Mouse (Mus musculus) right cerebral cortex, postnatal 14 days (tissue): ENCODE data around the gene Focad.

Experiments
- DNase-seq: peaks from one replicate; pipeline ENCODE4 v3.0.0; 2022

The Focad gene

DNA sequence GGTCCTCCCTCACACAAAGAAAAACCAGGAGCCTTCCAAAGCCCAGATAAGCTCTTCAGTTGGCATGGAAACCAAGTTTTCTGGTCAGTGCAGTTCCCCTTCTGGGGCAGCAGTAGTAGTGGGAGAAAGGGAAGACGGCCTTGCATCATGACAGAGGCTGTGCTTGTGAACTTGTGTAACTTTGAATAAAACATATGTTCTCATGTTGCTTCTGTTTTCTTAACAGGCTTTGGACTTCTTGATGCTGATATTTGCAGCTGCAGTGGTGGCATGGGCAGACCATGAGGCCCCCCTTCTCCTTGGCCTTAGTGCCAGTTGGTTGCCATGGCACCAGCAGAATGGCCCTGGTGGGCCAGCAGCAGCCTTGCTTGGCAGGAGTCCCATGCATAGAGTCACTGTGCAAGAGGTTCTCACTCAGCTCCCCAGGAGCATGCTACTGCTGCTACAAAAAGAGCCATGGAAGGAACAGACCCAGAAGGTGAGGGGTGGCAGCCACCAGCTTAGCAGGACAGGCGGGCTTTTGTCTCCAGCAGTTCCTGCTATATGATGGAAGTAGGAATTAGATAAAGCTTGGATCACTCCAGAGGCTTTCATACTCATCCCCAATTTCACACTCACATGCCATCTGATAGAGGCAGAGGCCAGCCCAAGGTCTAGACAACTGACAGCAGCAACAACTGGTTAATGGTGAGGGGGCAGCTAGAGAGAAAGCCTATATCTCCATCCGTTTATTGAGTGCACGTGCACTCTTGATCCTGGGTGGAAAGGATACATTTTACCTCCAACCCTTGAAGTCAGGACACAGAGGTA, 312.7 kb downstream of the Focad start:
- peak; percentile 46 for DNase-seq

DNA sequence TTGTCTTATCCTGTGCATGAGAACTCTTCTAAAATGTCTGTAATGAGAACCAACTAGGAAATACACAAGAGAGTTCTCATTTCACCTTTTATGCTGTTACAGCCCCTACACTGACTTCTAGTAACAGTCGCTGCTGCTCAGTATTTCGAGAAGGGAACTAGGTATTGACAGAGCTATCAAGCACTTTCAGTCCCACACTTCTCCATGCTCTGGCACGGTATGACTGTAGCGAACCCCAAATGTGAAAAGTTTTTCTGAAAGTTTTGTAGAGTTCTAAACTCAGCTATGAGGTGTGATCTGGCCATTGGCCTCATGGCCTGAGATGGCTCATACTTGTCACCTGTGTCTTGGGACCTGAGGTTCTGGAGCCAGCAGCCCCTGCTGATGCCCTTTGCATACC, 314.9 kb downstream of the Focad start:
- DNase-seq, result no peak

DNA sequence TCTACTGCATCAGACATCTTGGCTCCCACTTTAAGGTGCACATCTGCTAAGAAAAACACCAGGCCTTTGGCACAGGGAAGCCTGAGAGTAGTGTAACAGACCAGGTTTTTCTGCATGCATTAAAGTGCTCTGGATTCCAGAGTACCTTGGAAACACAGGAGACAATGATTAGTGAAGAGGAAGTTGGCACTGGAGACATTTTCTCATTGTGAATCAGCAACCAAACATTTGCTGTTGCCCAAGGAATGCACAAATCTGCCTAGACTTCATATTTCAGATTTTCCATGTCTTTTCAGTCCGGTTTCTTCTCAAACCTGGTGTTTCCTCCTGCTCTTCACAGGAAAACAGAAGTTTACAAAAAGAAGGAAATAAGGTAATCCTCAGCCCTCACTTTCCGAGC, 317.9 kb downstream of the Focad start:
- no peak for DNase-seq

DNA sequence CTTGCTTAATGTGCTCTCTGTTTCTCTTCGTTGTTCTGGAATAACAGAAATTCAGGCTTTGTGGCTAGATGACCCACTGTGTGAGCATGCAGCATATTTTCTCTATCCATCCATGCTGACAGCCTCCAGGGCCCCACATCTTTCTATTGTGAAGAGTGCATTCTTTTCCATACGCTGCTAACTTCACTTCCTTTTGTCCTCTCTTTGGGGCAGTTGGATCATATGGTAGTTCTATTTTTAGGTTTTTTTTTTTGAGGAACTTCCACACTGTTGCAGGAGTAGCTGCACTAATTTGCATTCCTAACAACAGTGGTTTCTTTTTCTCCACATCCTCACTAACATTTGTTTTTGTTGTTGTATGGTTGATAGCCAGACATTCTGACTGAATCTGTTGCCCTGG, 320.6 kb downstream of the Focad start:
- no peak for DNase-seq

DNA sequence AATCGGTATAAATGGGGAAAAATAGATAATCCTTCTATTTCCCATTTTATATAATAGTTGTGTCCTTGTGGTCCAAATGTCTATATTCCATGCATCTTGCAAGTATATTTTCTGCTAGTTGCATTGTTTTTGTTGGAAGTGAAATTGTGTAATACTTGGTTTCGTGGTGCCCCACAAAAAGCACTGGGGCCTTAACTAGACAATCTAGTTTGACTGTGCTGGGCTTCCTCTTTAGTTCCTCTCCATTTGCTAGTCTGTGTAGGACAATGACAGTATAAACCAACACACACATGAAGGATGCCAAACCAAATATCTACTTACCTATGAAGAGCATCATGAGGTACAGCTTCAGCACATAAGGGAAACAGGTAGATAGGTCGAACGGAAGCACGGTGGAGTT, 324.9 kb downstream of the Focad start:
- no peak for DNase-seq

DNA sequence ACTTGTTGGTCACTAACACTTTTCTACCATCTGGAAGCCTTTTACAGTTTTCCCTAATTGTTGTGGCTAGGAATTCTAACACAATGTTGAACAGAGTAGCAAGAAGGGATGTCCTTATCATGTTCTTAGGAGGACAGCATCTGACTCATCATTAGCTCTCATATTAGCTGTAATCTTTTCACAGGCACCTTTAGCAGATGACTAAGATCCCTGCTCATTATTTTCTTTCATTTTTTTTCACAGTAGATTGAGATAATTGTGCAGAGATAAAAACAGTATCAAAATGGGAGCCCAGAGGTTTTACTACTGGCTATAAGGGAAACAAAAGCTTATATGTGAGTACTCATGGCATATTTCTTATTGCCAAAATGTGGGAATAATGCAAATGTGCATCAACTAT, 330.1 kb downstream of the Focad start:
- no peak for DNase-seq

DNA sequence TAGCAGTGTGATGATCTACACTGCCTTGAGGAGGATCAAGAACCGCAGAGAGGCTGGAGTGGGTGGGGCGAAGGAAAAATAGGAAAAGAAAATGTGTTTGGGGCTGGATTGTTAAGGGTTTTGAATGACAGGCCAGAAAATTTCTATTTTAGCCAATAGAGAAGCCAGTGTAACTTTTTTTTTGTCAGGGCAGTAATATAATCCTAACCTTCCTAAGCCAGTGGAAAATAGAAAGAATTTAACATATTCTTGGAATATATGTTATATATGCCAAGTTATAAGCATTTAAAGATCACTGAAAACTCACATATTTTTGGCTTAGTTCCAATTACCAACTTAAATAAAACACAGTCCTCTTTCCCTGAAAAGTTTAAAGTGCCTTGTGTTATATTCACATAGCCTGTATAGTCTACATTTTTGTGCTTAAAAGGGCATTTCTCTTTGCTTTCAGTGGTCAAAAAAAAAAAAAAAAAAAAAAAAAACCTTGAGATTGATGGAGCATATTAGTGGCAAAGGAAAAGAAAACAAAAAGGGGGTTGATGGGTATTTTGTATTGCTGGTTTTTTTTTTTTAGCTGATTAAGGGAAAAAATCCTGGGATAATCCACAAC, 333.3 kb downstream of the Focad start:
- no peak for DNase-seq

DNA sequence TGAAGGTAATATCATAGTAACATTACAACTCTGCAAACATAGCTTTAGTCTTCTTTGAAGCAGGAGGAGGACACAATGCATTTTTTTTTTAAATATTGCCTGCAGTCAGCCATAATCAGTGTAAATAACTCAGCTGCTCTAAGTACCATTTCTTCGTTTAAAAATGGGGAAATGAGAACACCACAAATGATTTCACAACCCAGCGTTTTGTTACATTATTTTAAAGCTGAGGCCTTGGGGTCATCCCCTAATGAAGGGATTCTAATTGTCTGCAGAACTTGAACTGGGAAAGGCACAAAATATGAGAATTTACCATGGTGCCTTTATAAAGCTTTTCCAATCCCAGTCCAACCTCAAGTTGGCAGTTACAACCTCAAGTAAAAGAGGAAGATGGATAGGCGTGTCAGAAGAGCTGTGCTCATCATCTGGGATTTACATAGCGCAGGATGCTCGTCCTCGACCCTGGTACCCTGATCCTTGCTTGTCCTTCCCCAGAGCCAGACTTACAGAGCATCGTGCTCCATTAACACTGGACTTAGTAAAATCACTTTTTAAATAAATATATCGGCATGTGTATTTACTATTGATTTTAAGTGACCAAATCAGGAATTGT, 338.1 kb downstream of the Focad start:
- DNase-seq, result no peak

DNA sequence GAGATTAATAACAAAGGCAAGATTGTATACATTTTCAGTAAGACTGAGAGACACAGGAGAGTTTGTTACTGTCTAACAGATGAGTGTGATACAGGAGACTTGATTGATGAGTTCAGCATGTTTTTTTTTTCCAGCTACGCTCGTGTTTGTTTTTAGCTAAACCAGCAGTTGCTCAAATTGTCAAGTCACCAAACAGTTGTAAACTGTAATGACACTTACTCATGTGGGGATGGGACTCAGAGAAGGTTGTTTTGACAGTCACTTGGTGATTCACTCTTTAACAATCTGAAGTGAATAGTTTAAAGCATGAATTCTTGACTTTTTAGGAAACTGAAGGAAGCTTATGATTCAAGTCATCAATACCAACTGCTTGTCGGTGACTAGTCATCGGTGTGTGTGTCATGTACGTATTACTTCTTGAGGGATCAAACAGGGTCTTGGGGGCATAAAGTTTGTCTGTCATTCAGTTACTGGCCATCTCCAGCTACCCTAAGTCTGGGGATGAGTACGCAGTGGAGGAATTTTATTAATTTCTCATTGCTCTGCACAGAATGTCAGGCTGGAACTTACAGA, 342.2 kb downstream of the Focad start:
- DNase-seq, result no peak

DNA sequence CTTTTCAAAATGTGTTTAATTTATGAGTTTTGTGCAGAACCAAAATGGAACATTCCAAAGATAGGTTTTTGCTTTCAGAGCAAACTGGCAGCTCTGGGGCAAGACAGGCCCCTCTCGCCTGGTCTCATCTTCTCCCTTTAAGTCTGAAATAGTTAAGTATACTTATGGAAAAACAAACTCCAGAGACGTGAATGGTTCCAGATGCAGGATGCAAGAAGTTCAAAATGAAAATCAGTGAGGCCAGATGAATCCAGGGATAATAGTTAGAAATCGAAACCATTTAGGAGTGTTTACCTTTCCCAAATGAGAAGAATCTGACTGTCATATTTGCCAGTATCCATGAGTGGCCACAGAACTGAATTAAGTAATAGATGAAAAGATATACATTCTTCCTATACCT, 342.7 kb downstream of the Focad start:
- no peak for DNase-seq

DNA sequence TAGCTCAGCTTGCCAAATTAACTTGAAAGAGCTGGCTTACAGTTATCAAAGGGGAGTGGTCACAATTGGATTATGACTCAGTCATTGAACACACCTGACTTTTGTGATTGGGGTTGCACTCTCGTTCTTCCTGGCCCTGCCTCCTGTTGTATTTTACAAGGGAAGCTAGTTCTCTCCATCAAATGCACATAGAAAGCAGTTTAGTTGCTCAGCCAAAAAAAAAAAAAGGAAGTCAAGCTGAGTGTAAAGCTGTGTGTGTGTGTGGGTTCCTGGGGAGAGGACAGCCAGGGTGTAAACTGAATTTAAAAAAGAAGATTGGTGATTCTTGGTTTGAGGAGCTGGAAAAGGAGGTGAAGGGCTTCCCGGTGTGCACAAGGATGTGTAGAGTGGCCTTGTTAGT, 343.5 kb downstream of the Focad start:
- no peak for DNase-seq

DNA sequence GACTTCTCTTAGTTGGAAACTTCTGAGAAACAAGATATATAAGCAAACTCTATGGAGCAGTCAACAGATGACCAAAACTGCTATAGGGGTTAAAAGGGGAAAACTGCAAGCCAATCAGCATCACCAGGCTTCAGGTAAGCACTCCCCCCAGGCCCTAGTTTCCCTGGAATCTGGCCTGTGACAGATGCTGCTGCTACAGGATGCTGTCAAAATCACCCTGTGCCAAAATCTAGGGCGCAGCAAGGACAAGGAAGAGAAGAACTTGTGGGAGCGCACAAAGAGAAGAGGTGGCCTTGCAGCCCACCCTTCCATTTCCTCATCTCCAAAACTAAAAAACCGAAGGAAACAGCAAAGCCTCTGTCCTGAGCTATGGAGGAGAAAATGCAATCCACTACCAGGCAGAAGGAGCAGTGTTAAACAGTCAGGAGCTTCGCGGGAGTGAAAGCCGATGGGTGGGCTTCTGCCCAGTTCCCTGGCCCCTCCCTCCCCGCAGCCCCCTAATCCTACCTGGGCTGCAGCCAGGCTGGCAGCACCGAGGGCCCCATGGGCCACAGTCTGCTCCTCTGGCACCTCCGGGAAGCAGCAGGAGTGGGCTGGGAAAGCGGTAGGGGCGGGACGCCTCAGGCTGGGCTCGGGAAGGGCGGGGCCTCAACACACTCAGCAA, 344.0 kb downstream of the Focad start, which contains the start of gene Hacd4:
TSS of gene Hacd4 (minus strand) at position 603 of the 664 bp plus-strand sequence.
- DNase-seq, result peak; percentile 30

DNA sequence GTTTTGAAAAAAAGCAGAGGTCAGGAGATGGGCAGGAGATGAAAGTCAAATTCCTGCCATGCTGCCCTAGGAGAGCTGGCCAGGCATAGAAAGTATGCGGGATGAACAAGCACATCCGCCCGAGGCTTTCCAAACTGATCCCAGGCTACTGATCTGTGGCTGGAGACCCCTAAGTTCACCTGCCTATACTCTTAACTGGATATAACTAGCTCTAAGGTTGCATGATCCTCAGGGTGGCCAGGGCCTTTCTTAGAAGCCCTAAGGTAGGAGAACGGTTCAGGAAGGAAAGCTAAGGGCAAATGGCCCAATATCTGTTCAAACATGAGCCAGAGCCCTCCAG, 344.5 kb downstream of the Focad start:
- no peak for DNase-seq

DNA sequence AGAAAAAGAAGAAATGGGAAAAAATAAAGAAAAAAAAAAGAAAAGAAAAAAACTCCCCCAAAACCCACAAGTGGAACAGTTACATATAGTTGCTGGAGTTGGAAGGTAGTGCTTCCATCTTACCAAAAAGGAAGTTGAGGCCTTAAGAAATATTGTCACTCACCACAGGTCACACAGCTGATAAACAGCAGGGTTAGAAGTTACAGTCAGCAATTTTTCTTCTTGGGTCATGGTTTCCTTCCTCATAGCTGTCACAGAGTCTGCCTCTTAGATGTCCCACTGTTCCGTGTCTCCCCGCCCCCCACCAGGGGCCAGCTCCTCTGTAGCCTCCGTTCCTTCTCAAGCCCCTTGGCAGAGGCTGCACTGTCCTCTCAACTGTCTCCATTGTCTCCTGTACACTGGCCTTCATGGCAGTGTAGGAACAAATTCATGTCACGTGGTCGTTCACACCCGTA, 345.3 kb downstream of the Focad start:
- DNase-seq, result no peak

DNA sequence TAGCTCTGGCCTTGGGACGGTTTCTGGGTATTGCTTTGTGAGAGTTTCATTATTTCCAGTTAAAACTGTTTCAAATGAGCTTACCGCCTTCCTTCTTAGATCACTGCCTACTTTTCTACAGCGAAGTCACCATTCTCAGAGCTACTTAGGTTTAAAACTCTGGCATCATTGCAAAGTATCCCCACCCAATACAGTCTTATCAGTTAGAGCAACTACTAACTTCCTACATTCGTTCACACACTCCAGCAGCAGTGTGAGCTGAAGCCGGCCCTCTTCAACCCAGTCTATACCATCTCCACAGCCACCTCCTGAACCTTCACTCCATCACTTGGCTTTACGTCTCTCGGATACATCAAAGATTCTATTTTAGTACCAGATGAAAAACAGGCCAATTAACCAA, 346.4 kb downstream of the Focad start:
- no peak for DNase-seq

DNA sequence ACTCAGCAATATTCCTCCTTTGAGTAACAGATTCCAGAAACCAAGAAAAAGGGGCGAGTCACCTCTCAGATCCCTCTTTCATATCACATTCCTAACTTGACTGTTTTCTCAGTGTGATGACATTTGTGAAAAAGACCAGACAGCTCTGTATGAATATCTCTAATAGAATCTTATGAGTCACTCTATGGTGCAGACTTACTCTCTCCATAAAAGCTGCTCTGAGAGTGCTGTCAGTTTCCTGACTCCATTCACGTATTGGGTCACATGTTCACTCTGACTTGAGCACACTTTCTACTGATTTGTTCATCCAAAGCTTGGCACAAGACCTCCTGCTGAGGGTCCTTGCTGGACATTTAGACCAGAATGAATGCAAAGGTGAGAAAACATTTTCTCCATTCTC, 354.5 kb downstream of the Focad start:
- no peak for DNase-seq

DNA sequence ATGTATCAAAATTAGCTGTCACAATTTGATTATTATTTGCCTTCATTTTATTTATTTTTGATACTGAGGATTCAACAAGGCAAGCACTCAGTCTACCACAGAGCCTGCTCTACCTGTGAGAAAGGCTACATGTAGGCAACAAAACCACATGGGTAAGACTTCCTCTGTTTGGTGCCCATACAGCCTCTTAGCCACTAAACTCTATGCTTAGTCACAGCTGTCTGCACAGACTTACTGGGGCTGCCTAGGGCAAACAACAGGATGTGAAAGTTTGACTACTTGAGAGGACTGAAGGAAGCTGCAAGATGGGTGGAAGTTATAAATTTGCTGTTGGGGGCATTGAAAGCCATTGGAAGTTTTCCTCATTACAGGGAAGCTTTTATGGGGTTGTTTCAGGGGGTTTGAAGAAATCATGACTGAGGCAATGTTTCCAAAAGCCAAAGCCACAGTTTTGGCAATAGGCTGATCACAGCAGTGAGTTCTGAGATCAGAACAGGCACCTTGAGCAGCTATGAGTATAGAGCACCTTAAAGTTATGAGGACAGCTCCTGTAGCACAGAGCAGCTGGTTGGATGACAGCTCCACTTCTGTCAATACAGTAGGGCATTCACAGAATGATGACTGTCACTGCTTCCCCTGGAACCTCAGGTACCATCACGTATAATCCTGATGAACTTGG, 355.8 kb downstream of the Focad start:
- DNase-seq, result no peak

DNA sequence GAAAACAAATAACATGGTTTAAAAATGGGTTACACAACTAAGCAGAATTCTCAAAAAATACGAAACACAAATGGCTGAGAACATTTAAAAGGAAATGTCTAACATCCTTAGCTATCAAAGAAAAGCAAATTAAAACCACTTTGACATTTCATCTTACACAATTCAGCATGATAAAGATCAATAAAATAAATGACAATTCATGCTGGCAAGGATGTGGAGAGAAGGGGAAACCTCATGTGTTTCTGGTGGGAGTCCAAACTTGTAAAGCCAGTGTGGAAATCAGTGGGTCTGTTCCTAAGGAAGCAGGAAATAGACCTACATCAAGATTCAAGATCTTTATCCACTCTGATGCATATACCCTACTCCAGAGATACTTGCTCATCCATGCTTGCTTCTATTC, 363.7 kb downstream of the Focad start:
- DNase-seq, result no peak

DNA sequence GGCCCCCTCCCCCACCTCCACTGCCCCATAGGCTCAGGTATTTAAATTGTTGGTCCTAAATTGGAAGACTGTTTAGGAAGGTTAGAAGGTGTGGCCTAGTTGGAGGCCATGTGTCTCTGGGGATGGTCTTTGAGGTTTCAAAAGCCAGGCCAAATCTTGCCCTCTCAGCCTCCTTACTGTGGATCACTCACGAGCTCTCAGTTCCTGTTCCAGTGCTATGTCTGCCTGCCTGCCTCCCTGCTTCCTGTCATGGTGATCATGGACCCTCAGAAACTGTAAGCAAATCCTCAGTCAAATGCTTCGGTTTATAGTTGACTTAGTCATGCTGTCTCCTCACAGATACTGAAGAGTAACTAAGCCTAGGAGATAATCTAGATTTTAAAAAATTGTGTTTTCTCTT, 364.2 kb downstream of the Focad start:
- DNase-seq, result no peak
